Mouse (Mus musculus) embryonic facial prominence, embryonic 13.5 days (tissue): ENCODE measurements around the gene Cyp1a1. TPM values are rescaled to one million over a fixed set of nuclear protein-coding genes. Genes with fewer than 3 reads are reported as not detected.

Experiments
- ATAC-seq: fragments of 200-750 bp; cut with Nextera tagmentation; 2 replicates; pipeline ENCODE4 v1.8.0; 2017; ENCODE audit warnings: low read depth; ENCODE audit not compliant: insufficient number of reproducible peaks, insufficient read depth, low FRiP score, low TSS enrichment
- H3K27ac ChIP-seq: fragments of 300-500 bp; sonication (generic); 2 replicates; pipeline ENCODE4 v1.5.1; 2015; ENCODE audit warnings: moderate library complexity, mild to moderate bottlenecking, inconsistent platforms
- H3K27me3 ChIP-seq: fragments of 300-500 bp; sonication (generic); 2 replicates; pipeline ENCODE4 v1.6.1; 2015; ENCODE audit warnings: mild to moderate bottlenecking, inconsistent platforms
- H3K36me3 ChIP-seq: fragments of 300-500 bp; sonication (generic); 2 replicates; pipeline ENCODE4 v1.6.1; 2015; ENCODE audit warnings: mild to moderate bottlenecking, inconsistent platforms
- H3K4me1 ChIP-seq: fragments of 300-500 bp; sonication (generic); 2 replicates; pipeline ENCODE4 v1.6.1; 2015; ENCODE audit warnings: inconsistent platforms
- H3K4me2 ChIP-seq: fragments of 300-500 bp; sonication (generic); 2 replicates; pipeline ENCODE4 v1.6.1; 2015; ENCODE audit warnings: moderate library complexity, mild to moderate bottlenecking, inconsistent platforms
- H3K4me3 ChIP-seq: fragments of 300-500 bp; sonication (generic); 2 replicates; pipeline ENCODE4 v1.5.1; 2015; ENCODE audit warnings: mild to moderate bottlenecking, inconsistent platforms
- H3K9ac ChIP-seq: fragments of 300-500 bp; sonication (generic); 2 replicates; pipeline ENCODE4 v1.6.1; 2015; ENCODE audit warnings: mild to moderate bottlenecking, inconsistent platforms
- H3K9me3 ChIP-seq: fragments of 300-500 bp; sonication (generic); 2 replicates; pipeline ENCODE4 v1.6.1; 2016; ENCODE audit warnings: inconsistent platforms
- WGBS: fragments of 180-500 bp; shearing (Covaris S2); methylation state at CpG from one replicate; pipeline ENCODE4 v1.1.7; 2015; ENCODE audit warnings: mixed read lengths; 5-methylcytosine and 5-hydroxymethylcytosine counted together
- polyA plus RNA-seq: library from polyadenylated mRNA; unstranded; fragments of >200 nt; fragmentation: Nextera tagmentation; extraction: Ambion mirVana; gene quantifications from 2 replicates; pipeline ENCODE4 v1.2.1, GENCODE M21; 2015

Cyp1a1 gene
- polyA plus RNA-seq, 1 experiment from 2014 or later: not detected

DNA sequence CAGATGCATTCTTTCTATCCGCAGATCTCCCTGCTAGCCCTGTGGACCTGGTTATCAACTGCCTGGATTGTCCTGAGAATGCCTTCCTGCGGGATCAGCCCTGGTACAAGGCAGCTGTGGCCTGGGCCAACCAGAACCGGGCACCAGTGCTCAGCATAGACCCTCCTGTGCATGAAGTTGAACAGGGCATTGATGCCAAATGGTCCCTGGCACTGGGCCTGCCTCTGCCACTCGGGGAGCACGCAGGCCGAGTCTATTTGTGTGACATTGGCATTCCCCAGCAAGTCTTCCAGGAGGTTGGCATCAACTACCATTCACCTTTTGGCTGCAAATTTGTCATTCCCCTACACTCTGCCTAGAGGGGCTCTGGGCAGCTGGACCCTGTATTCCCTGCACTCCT lies 60.4 kb downstream of the Cyp1a1 start:
- H3K4me2 ChIP-seq: no peak overlapping the region
- H3K9ac ChIP-seq: no peak overlapping the region
- no peaks in the 10 kb centered on the region for H3K27me3 ChIP-seq
- H3K36me3 ChIP-seq: peaks cover 87% of the 10 kb centered on the region
- H3K4me3 ChIP-seq: no peak overlapping the region
- 93% methylated on average over 6 of the region's 6 CpGs for WGBS
- no peaks in the 10 kb centered on the region for H3K4me1 ChIP-seq
- no peak overlapping the region; the same call in 1 of the 2 replicates for H3K27ac ChIP-seq
- no peaks in the 10 kb centered on the region for H3K9me3 ChIP-seq
- no peak for ATAC-seq

DNA sequence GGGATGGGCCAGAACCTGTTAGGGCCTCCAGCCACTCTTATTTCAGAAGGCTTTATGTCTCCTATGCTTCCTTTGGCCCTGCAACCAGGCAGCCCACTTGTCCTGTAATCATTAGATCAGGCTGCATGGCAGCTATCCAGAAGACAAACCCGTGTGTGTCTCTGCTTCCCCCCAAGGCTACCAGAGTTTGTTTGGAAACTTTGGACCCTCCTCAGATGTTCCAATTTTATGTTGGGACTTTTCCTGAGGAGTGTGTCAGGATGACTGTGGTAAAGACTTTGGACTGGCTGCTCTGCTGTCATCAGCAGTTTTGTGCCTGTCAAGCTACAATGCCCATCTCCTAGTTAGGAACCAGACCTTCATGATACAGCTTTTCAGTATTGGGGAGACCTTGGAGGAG lies 61.1 kb downstream of the Cyp1a1 start:
- H3K4me1 ChIP-seq: no peaks in the 10 kb centered on the region
- no peak overlapping the region for H3K4me2 ChIP-seq
- H3K36me3 ChIP-seq: peaks cover 89% of the 10 kb centered on the region
- WGBS: 54% methylated on average over 1 of the region's 1 CpGs
- H3K4me3 ChIP-seq: no peak overlapping the region
- ATAC-seq: no peak
- H3K9me3 ChIP-seq: no peaks in the 10 kb centered on the region
- H3K9ac ChIP-seq: no peak overlapping the region
- H3K27ac ChIP-seq: no peak overlapping the region; the same call in 1 of the 2 replicates
- no peaks in the 10 kb centered on the region for H3K27me3 ChIP-seq

DNA sequence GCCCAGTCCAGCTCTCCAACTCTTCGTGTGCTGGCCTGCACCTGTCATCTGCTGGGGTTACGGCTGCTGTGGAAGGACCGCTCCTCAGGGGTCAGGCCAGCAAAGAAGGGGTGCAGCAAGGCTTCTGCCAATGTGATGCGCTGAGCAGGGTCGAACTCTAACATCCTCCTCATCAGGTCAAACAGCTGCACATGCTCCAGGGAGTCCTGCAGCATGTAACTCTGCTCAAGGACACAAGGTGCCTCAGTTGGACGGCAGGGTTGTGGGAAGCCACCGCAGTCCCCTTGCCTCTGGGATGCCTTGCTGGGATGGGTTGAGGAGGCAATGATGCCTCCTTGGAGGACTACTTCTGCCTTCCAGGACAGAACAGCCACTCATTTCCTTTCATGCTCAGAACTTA lies 63.2 kb downstream of the Cyp1a1 start:
- no peaks in the 10 kb centered on the region for H3K4me1 ChIP-seq
- no peak overlapping the region for H3K9ac ChIP-seq
- no peak overlapping the region for H3K4me3 ChIP-seq
- H3K27me3 ChIP-seq: no peaks in the 10 kb centered on the region
- ATAC-seq: no peak
- H3K27ac ChIP-seq: no peak overlapping the region
- 79% methylated on average over 7 of the region's 7 CpGs for WGBS
- H3K9me3 ChIP-seq: no peaks in the 10 kb centered on the region
- H3K4me2 ChIP-seq: no peak overlapping the region
- H3K36me3 ChIP-seq: peaks cover 98% of the 10 kb centered on the region

Other genes with a start within 250 kb of the Cyp1a1 start
- gene Ppcdc, start 247.8 kb upstream of the Cyp1a1 start, polyA plus RNA-seq: 27.9 and 30.0 TPM in 2 replicates
- 14.8 and 16.4 TPM in 2 replicates for gene Scamp5, start 219.9 kb upstream of the Cyp1a1 start, polyA plus RNA-seq
- 0.61 and 1.3 TPM in 2 replicates for gene Rpp25, start 183.9 kb upstream of the Cyp1a1 start, polyA plus RNA-seq
- gene Cox5a, start 166.7 kb upstream of the Cyp1a1 start, polyA plus RNA-seq: 473 and 528 TPM in 2 replicates
- gene Fam219b, start 150.4 kb upstream of the Cyp1a1 start, polyA plus RNA-seq: 25.1 and 28.9 TPM in 2 replicates
- 47.1 and 48.8 TPM in 2 replicates for gene Mpi, start 135.2 kb upstream of the Cyp1a1 start, polyA plus RNA-seq
- gene Scamp2, start 127.0 kb upstream of the Cyp1a1 start, polyA plus RNA-seq: 54.2 and 61.7 TPM in 2 replicates
- gene Ulk3, start 98.5 kb upstream of the Cyp1a1 start, polyA plus RNA-seq: 20.3 and 26.9 TPM in 2 replicates
- gene Cplx3, start 81.6 kb upstream of the Cyp1a1 start, polyA plus RNA-seq: not detected in 2 replicates
- not detected in 2 replicates for gene Lman1l, start 67.2 kb upstream of the Cyp1a1 start, polyA plus RNA-seq
- 32.4 and 38.0 TPM in 2 replicates for gene Csk, start 34.3 kb upstream of the Cyp1a1 start, polyA plus RNA-seq
- gene Cyp1a2, start 4.2 kb upstream of the Cyp1a1 start, polyA plus RNA-seq: not detected in 2 replicates
- gene Edc3, start 20.6 kb downstream of the Cyp1a1 start, polyA plus RNA-seq: 34.2 and 35.0 TPM in 2 replicates
- 71.7 and 74.5 TPM in 2 replicates for gene Clk3, start 77.9 kb downstream of the Cyp1a1 start, polyA plus RNA-seq
- gene Arid3b, start 148.9 kb downstream of the Cyp1a1 start, polyA plus RNA-seq: 6.7 and 6.8 TPM in 2 replicates
- gene Ubl7, start 223.1 kb downstream of the Cyp1a1 start, polyA plus RNA-seq: 111 and 120 TPM in 2 replicates